In the genomic region with DNA sequence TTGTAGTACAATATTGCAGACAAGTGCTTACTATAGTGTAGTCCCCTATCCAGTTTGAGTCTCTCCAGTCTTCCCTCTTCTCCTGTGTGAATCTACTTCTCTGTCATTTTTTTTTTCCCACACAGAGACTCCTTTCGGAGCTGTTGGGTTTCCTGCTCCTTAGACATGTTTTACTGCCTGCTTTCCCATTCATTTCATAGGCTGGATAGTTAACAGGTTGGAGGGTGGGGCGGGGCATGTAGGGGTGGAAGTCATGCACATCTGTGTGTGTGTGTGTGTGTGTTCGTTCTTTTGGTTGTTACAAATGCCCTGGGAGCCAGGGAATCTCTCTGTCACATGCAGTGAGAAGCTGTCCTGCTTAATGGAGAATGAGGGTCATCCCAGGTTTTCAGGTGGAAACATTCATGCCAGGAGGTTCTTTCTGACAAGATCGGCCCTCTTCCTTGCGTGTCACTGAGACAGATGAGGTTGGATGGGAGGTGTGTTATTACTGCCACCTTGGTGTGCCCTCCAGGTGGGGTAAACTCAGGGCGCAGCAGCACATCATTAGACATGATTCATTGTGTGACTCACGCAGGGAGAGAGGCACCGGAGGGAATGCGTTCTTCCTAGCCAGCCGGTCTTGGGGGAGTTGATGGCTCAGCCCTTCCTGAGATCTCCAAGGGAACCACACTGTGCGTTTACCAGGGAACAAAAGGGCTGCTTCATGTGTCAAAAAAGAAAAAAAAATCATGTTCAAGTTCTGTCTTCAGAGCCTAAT, we compare ENCODE assay signal across 7 mouse cellular contexts. TPM values are rescaled to one million over a fixed set of nuclear protein-coding genes. Genes with fewer than 3 reads are reported as not detected.
DNase-seq lines count a peak whose midpoint lies in the region; ATAC-seq lines count a peak whose summit lies in the region.

No protein-coding gene starts in this region.

- no peak overlapping the region for H3K9ac ChIP-seq in embryonic facial prominence, embryonic 15.5 days
- no peak overlapping the region for H3K9ac ChIP-seq in liver, embryonic 11.5 days (ENCODE audit: low read depth, low read length)

- ATAC-seq in embryonic facial prominence, embryonic 15.5 days (ENCODE audit: insufficient number of reproducible peaks, low FRiP score, low TSS enrichment, low read depth) = no peak
- no peak for ATAC-seq in liver, embryonic 11.5 days (replicated peaks; ENCODE audit: low FRiP score)

- H3K27me3 ChIP-seq in embryonic facial prominence, embryonic 15.5 days = no peaks in the 10 kb centered on the region
- no peaks in the 10 kb centered on the region for H3K27me3 ChIP-seq in liver, embryonic 11.5 days (replicated peaks; ENCODE audit: control insufficient read depth, insufficient read depth, low read length)
- peaks cover 12% of the 10 kb centered on the region for H3K27me3 ChIP-seq in forebrain, embryonic 10.5 days (ENCODE audit: poor library complexity, severe bottlenecking)

- no peaks in the 10 kb centered on the region for H3K9me3 ChIP-seq in embryonic facial prominence, embryonic 15.5 days (replicated peaks)
- no peaks in the 10 kb centered on the region for H3K9me3 ChIP-seq in liver, embryonic 11.5 days (ENCODE audit: control insufficient read depth, low read length)
- no peaks in the 10 kb centered on the region for H3K9me3 ChIP-seq in forebrain, embryonic 10.5 days

- DNase-seq in layer of hippocampus, adult 9-11 months = peak; percentile 48
- DNase-seq in layer of hippocampus, postnatal 25 days (ENCODE audit: extremely low spot score in 1 of 2, low spot score in 1 of 2) = no peak
- DNase-seq in NIH3T3 (ENCODE audit: low read depth) = peak; percentile 75
- peak; percentile 46 for DNase-seq in right cerebral cortex, postnatal 14 days
- DNase-seq in liver, embryonic 11.5 days (ENCODE audit: low spot score) = no peak
- DNase-seq in forebrain, embryonic 10.5 days (ENCODE audit: extremely low spot score, low spot score) = no peak

- 44% methylated on average over 11 of the region's 11 CpGs for WGBS in embryonic facial prominence, embryonic 15.5 days
- WGBS in liver, embryonic 11.5 days = 66% methylated on average over 11 of the region's 11 CpGs
- WGBS in forebrain, embryonic 10.5 days = 76% methylated on average over 11 of the region's 11 CpGs

- H3K27ac ChIP-seq in embryonic facial prominence, embryonic 15.5 days (replicated peaks) = no peak overlapping the region; the same call in 1 of the 2 replicates
- H3K27ac ChIP-seq in liver, embryonic 11.5 days (ENCODE audit: low read depth, low read length) = no peak overlapping the region
- no peak overlapping the region for H3K27ac ChIP-seq in forebrain, embryonic 10.5 days

- no peaks in the 10 kb centered on the region for H3K36me3 ChIP-seq in embryonic facial prominence, embryonic 15.5 days
- no peaks in the 10 kb centered on the region for H3K36me3 ChIP-seq in liver, embryonic 11.5 days (ENCODE audit: control insufficient read depth, insufficient read depth, low read length)
- H3K36me3 ChIP-seq in forebrain, embryonic 10.5 days (replicated peaks) = no peaks in the 10 kb centered on the region

- no peak overlapping the region for H3K4me3 ChIP-seq in embryonic facial prominence, embryonic 15.5 days (replicated peaks)
- no peak overlapping the region for H3K4me3 ChIP-seq in liver, embryonic 11.5 days (ENCODE audit: low read depth, low read length)
- no peak overlapping the region for H3K4me3 ChIP-seq in forebrain, embryonic 10.5 days

- H3K4me1 ChIP-seq in embryonic facial prominence, embryonic 15.5 days = peaks cover 24% of the 10 kb centered on the region
- peaks cover 14% of the 10 kb centered on the region for H3K4me1 ChIP-seq in liver, embryonic 11.5 days (replicated peaks; ENCODE audit: control insufficient read depth, insufficient read depth, low read length)
- H3K4me1 ChIP-seq in forebrain, embryonic 10.5 days = peaks cover 29% of the 10 kb centered on the region

- H3K4me2 ChIP-seq in embryonic facial prominence, embryonic 15.5 days (replicated peaks) = 0 out of 2 replicates have a peak overlapping the region, but pooled peaks have one; percentile 1
- no peak overlapping the region for H3K4me2 ChIP-seq in liver, embryonic 11.5 days

RNA-seq across cellular contexts. Expression of a gene that starts 4.7 kb away (rescaled TPM):
- 100 to 1,000 TPM; 105 to 129 TPM for total RNA-seq in layer of hippocampus, postnatal 25 days (2021)
- 28.9 and 29.8 TPM in 2 replicates for polyA plus RNA-seq in embryonic facial prominence, embryonic 15.5 days (2015; fragmentation: Nextera tagmentation; extraction: Ambion mirVana)
- 33.5 and 33.7 TPM in 2 replicates for polyA plus RNA-seq in liver, embryonic 11.5 days (2014; fragmentation: Nextera tagmentation; extraction: Ambion mirVana)
- polyA plus RNA-seq in forebrain, embryonic 10.5 days (2016; fragmentation: Nextera tagmentation; extraction: Ambion mirVana) = 39.3 and 42.4 TPM in 2 replicates

RNA-seq across cellular contexts. Expression of a gene that starts 44.9 kb away (rescaled TPM):
- total RNA-seq in layer of hippocampus, postnatal 25 days (2021) = 1 to 10 TPM; 1.3 to 2.5 TPM
- polyA plus RNA-seq in embryonic facial prominence, embryonic 15.5 days (2015; fragmentation: Nextera tagmentation; extraction: Ambion mirVana) = 2.4 and 2.7 TPM in 2 replicates
- polyA plus RNA-seq in liver, embryonic 11.5 days (2014; fragmentation: Nextera tagmentation; extraction: Ambion mirVana) = 3.0 and 3.3 TPM in 2 replicates
- 3.3 and 3.6 TPM in 2 replicates for polyA plus RNA-seq in forebrain, embryonic 10.5 days (2016; fragmentation: Nextera tagmentation; extraction: Ambion mirVana)

Comparison
In these comparisons a context has a peak if more than half of its experiments do, and no peak if none do; other contexts are left out.
1. DNase-seq: peak in layer of hippocampus, adult 9-11 months (single experiment), NIH3T3 (single experiment) and right cerebral cortex, postnatal 14 days (single experiment); none in layer of hippocampus, postnatal 25 days (0 of 2), liver, embryonic 11.5 days (single experiment) and forebrain, embryonic 10.5 days (single experiment).